Mouse (Mus musculus) lung, adult 2 months (tissue): ENCODE measurements around the gene Ammecr1. TPM values are rescaled to one million over a fixed set of nuclear protein-coding genes. Genes with fewer than 3 reads are reported as not detected.

Experiments
- DNase-seq: peaks from one replicate; pipeline ENCODE4 v3.0.0; 2022
- H3K4me1 ChIP-seq: fragments of 200-500 bp; 2 replicates; pipeline ENCODE4 v1.6.1; 2011; ENCODE audit warnings: low read length; ENCODE audit not compliant: control insufficient read depth, insufficient read depth
- H3K4me3 ChIP-seq: fragments of 200-500 bp; replicated peaks from 2 replicates; pipeline ENCODE3; 2011; ENCODE audit warnings: low read depth, mild to moderate bottlenecking, control low read depth, low read length; ENCODE audit errors: extremely low read depth
- CTCF ChIP-seq: fragments of 200-500 bp; IDR thresholded peaks from 2 replicates; pipeline ENCODE4 v1.5.1; 2011; ENCODE audit warnings: mild to moderate bottlenecking, low read length, control low read depth; ENCODE audit not compliant: insufficient read depth
- POLR2A ChIP-seq: fragments of 200-500 bp; IDR thresholded peaks from 2 replicates; pipeline ENCODE4 v1.6.1; 2011; ENCODE audit warnings: low read depth, mild to moderate bottlenecking, control low read depth, low read length, borderline replicate concordance; ENCODE audit errors: extremely low read depth
- WGBS: fragments of 180-500 bp; shearing (Covaris S2); methylation state at CpG from one replicate; pipeline ENCODE4 v1.1.7; 2018; 5-methylcytosine and 5-hydroxymethylcytosine counted together
- polyA plus RNA-seq: library from polyadenylated mRNA; depleted of rRNA; stranded (reverse); fragments of >200 nt; gene quantifications from 2 replicates; pipeline ENCODE4 v1.2.3, GENCODE M21; 2012

Ammecr1 gene
- polyA plus RNA-seq, 1 experiment, result 1.1 TPM

- WGBS, result 57% methylated on average over 4 of the region's 4 CpGs
- Histone ChIP-seq H3K4me1 (no peaks in the 10 kb centered on the region), H3K4me3 (no peak overlapping the region)
- TF ChIP-seq POLR2A, result no peak
- TF ChIP-seq CTCF, result no peak
- DNase-seq, result no peak
Measured at GRCm38 (mm10) chrX:142928430-142928829, 38.1 kb downstream of the Ammecr1 start.

GRCm38 (mm10) chrX:142917394-142917793 lies 49.1 kb downstream of the Ammecr1 start:
- WGBS, result 39% methylated on average over 3 of the region's 3 CpGs
- H3K4me1 ChIP-seq, result no peaks in the 10 kb centered on the region
- no peak for DNase-seq
- H3K4me3 ChIP-seq, result no peak overlapping the region
- TF ChIP-seq CTCF, result no peak
- no peak for TF ChIP-seq POLR2A

DNA sequence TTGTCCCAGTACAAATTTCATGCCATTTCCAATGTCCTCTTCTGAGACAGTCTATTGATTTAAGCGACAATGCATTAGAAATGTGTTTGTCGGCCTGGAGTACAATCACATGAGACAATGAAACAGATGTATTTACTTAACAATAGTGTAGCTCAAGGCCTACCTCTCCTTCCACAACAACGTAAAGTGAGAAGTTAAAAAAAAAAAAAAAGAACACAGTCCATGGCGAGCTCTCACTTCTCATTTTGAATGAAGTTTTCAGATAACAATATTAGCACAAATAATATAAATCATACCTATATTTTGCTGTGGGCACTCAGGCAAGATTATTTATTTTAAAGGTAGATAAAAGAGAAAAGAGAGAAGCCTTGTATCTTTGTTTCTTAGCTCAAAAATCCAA lies 49.8 kb downstream of the Ammecr1 start:
- DNase-seq, result no peak
- Histone ChIP-seq H3K4me3 (no peak overlapping the region), H3K4me1 (no peaks in the 10 kb centered on the region)
- WGBS, result 64% methylated on average over 4 of the region's 4 CpGs
- no peak for TF ChIP-seq CTCF
- TF ChIP-seq POLR2A, result no peak

GRCm38 (mm10) chrX:142914208-142914607 lies 52.3 kb downstream of the Ammecr1 start:
- no peaks in the 10 kb centered on the region for H3K4me1 ChIP-seq
- no peak for TF ChIP-seq CTCF
- H3K4me3 ChIP-seq, result no peak overlapping the region
- no peak for DNase-seq

DNA sequence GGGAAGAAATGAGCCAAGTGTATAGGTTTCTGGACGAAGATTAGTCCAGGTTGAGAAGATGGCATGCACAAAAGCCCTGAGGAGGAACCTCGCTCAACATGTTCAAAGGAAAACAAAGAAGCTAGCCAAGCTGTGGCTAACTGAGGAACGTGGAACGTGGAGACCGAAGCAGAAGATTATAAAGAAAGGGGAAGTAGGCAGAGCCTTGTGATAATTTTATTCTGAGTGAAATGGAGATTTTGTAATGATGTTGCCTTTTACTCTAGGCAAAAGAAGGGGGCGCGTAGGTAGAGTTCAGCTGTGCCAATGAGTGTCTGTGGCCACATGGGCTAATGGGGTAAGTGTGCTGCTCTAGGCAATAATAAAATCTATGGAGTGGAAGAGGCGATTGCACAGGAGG lies 62.7 kb downstream of the Ammecr1 start:
- Histone ChIP-seq H3K4me3 (no peak overlapping the region), H3K4me1 (no peaks in the 10 kb centered on the region)
- no peak for TF ChIP-seq CTCF
- TF ChIP-seq POLR2A, result no peak
- 77% methylated on average over 8 of the region's 8 CpGs for WGBS
- no peak for DNase-seq

DNA sequence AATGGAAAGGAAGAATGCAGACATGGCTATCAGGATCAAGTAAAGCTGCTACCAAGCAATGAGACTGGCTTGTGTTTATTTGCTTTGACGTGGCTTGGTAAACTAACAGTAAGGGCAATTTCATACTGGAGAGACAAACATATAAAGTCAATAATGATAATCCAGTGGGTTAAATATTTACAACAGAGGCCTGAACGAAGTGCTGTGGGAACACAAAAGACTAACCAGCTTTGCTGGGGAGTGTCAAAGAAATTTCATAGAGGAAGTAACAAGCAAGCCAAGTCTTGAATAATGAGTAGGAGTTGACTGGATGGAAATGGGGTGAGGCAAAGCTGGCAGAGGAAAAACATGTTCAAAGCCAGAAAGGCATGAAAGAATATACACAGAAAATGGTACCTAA lies 63.9 kb downstream of the Ammecr1 start:
- no peak for DNase-seq
- TF ChIP-seq POLR2A, result no peak
- TF ChIP-seq CTCF, result no peak
- H3K4me1 ChIP-seq, result no peaks in the 10 kb centered on the region
- 44% methylated on average over 2 of the region's 2 CpGs for WGBS
- no peak overlapping the region for H3K4me3 ChIP-seq

DNA sequence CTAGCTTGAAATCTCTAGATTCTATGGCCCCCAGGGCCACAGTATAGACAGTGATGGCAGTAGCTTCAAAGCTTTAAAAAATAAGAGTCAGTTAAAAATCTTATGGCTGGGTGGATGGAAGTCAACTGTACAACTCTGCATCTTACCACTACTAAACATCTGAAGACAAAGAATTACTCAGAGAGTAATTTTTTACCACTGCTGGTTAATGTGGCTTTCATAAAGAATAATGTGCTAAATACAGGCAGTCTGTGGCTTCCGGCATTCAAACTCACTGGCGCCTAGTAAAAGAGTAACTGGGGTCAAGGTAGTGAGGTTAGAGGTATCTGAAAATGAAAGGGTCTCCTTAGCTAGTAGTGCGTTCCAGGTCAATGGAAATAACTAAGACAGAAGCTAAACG lies 64.6 kb downstream of the Ammecr1 start:
- 77% methylated on average over 4 of the region's 4 CpGs for whole genome bisulfite sequencing

GRCm38 (mm10) chrX:142898295-142898887 lies 68.1 kb downstream of the Ammecr1 start:
- Histone ChIP-seq H3K4me1 (no peaks in the 10 kb centered on the region), H3K4me3 (no peak overlapping the region)
- DNase-seq, result no peak
- TF ChIP-seq POLR2A (no peak), CTCF (no peak)
- 71% methylated on average over 9 of the region's 9 CpGs for WGBS

More for the DNA sequence above, 64.6 kb downstream of the Ammecr1 start:
- Histone ChIP-seq H3K4me3 (no peak overlapping the region), H3K4me1 (no peaks in the 10 kb centered on the region)
- no peak for DNase-seq
- no peak for TF ChIP-seq POLR2A
- TF ChIP-seq CTCF, result no peak

DNA sequence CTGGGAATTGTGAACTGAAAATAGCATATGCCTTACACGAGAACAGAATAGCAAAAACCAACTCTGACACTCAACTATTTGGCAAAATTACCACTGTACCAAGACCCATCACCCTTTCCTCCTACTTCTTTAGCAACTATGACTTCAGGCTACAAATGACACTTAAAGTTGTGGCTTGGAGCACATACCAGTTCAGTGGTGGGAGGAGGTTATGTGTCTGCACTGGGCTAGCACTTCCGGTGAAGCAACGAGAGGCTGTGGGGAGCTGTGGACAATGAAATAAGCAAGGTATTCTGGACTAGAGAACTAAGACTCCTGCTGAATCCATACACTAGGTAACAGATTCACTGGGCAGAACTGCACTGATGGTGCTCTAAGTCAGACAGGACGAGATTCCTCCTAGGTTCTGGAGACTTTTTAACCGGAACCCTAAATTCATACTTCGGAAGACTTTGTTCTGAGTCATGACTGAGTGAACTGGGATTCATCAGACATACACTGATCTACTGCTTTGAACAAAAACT lies 69.0 kb downstream of the Ammecr1 start:
- DNase-seq, result no peak
- TF ChIP-seq CTCF (no peak), POLR2A (no peak)
- no peak overlapping the region for H3K4me3 ChIP-seq
- WGBS, result 85% methylated on average over 6 of the region's 6 CpGs
- no peaks in the 10 kb centered on the region for H3K4me1 ChIP-seq

DNA sequence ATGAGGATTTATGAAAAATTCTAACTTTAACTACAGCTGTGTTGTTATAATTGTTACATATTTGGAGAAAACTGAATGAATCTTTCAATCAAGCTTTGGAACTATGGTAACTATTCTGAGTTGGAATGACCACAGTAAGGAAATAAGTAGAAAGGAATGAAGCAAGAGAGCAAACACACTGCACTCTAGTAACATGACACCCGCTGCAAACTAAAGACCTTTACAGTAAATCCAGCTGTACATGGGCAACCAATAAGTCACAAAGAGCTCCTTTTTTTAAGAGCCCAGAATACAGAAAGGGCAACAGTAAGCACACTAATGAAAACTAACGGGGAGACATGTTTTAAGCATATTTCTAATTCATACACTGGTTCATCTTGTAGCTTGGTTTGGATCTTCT lies 71.2 kb downstream of the Ammecr1 start:
- no peak for DNase-seq
- TF ChIP-seq POLR2A (no peak), CTCF (no peak)
- no peak overlapping the region for H3K4me3 ChIP-seq
- no peaks in the 10 kb centered on the region for H3K4me1 ChIP-seq
- 72% methylated on average over 2 of the region's 2 CpGs for WGBS

GRCm38 (mm10) chrX:142885962-142886361 lies 80.6 kb downstream of the Ammecr1 start:
- TF ChIP-seq CTCF, result no peak
- TF ChIP-seq POLR2A, result no peak
- Histone ChIP-seq H3K4me1 (no peaks in the 10 kb centered on the region), H3K4me3 (no peak overlapping the region)
- WGBS, result 80% methylated on average over 7 of the region's 7 CpGs
- DNase-seq, result no peak
